In the genomic region with DNA sequence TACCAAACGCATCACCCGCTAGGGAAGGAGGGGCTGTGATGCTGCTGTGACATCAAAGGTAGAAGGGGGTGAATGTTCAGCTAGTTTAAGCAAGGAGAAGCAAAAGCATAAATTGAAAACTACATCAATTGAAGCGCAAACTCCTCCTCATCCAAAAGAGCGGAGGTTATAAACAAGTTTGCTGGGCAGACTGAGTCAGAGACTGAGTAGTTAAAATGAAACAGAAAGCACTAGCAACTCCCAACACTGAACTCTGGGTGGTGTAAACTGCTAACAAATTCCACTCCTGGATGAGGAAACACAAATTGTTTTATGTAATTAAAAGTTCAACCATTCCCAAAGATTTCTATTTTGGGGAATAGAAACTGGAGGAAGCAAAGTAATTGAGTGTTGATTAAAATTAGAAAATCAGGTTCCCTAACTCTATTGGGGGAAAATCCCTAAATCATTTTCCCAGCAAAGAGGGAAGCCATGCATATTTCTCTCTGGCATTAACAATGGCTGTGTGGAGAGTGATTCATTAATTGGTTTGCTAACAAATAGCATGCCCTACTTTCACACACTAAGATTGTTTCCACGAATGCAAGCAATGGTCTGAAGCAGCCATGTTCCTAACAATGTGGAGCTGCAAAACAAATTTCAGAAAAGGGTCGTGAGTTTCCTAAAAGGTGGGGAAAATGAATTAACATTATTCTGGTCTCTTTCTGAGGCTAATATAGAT, we compare ENCODE assay signal across 14 mouse cellular contexts. TPM values are rescaled to one million over a fixed set of nuclear protein-coding genes. Genes with fewer than 3 reads are reported as not detected.
DNase-seq lines count a peak whose midpoint lies in the region; ATAC-seq and TF ChIP-seq lines count a peak whose summit lies in the region.
"Had no signal": no experiment of that assay in that cellular context is flagged by ENCODE, and none has a peak within 500 bp of the region (broad histone marks: within the 10 kb centered on the region; RNA-seq: fewer than 3 reads in every experiment).

No protein-coding gene starts in this region.

- H3K27me3 ChIP-seq in forebrain, postnatal 0 days (ENCODE audit: insufficient read depth, low read length): no peaks in the 10 kb centered on the region
- H3K27me3 ChIP-seq in forebrain, embryonic 15.5 days: no peaks in the 10 kb centered on the region
- no peaks in the 10 kb centered on the region for H3K27me3 ChIP-seq in liver, postnatal 0 days (ENCODE audit: insufficient read depth, low read length)
- no peaks in the 10 kb centered on the region for H3K27me3 ChIP-seq in liver, embryonic 12.5 days (replicated peaks)
- H3K27me3 ChIP-seq in small intestine, adult 2 months (ENCODE audit: control insufficient read depth, insufficient read depth, low read length): no peaks in the 10 kb centered on the region
- H3K27me3 ChIP-seq: embryonic facial prominence, embryonic 15.5 days had no signal

- H3K9me3 ChIP-seq in forebrain, postnatal 0 days (ENCODE audit: low read length): no peaks in the 10 kb centered on the region
- no peaks in the 10 kb centered on the region for H3K9me3 ChIP-seq in forebrain, embryonic 15.5 days
- no peaks in the 10 kb centered on the region for H3K9me3 ChIP-seq in liver, postnatal 0 days (ENCODE audit: low read length)
- no peaks in the 10 kb centered on the region for H3K9me3 ChIP-seq in liver, embryonic 12.5 days (replicated peaks)
- H3K9me3 ChIP-seq: embryonic facial prominence, embryonic 15.5 days had no signal

- no peak for TF ChIP-seq POLR2A in brain, embryonic 14.5 days (IDR thresholded peaks at IDR 0.05; ENCODE audit: borderline replicate concordance, extremely low read depth, insufficient read depth, insufficient read length, poor library complexity, severe bottlenecking)
- no peak for TF ChIP-seq POLR2A in small intestine, adult 2 months (IDR thresholded peaks at IDR 0.05; ENCODE audit: low read depth, low read length)

- no peak overlapping the region for H3K4me3 ChIP-seq in forebrain, postnatal 0 days (ENCODE audit: low read depth, low read length)
- H3K4me3 ChIP-seq in forebrain, embryonic 15.5 days: no peak overlapping the region
- no peak overlapping the region for H3K4me3 ChIP-seq in liver, postnatal 0 days (ENCODE audit: low read depth, low read length)
- H3K4me3 ChIP-seq in liver, embryonic 12.5 days: no peak overlapping the region
- no peak overlapping the region for H3K4me3 ChIP-seq in small intestine, adult 2 months (ENCODE audit: low read depth, low read length)
- H3K4me3 ChIP-seq: embryonic facial prominence, embryonic 15.5 days had no signal

- no peak overlapping the region for H3K4me2 ChIP-seq in forebrain, postnatal 0 days (ENCODE audit: low read depth)
- no peak overlapping the region for H3K4me2 ChIP-seq in forebrain, embryonic 15.5 days (replicated peaks)
- H3K4me2 ChIP-seq in liver, postnatal 0 days (ENCODE audit: low read depth, low read length): no peak overlapping the region
- no peak overlapping the region for H3K4me2 ChIP-seq in liver, embryonic 12.5 days
- H3K4me2 ChIP-seq: embryonic facial prominence, embryonic 15.5 days had no signal

- TF ChIP-seq CTCF in forebrain, postnatal 0 days (IDR thresholded peaks at IDR 0.05; ENCODE audit: low read depth): peak; percentile 34
- TF ChIP-seq CTCF in liver, postnatal 0 days (IDR thresholded peaks at IDR 0.05; ENCODE audit: low read depth): peak; percentile 26; the same call in 1 of the 2 replicates
- no peak for TF ChIP-seq CTCF in brain, embryonic 14.5 days (IDR thresholded peaks at IDR 0.05; ENCODE audit: borderline replicate concordance, extremely low read depth, insufficient read depth, insufficient read length)
- TF ChIP-seq CTCF in small intestine, adult 2 months (IDR thresholded peaks at IDR 0.05; ENCODE audit: extremely low read depth, insufficient read length, insufficient replicate concordance, low read depth, low read length): no peak

- H3K9ac ChIP-seq in forebrain, postnatal 0 days: no peak overlapping the region
- no peak overlapping the region for H3K9ac ChIP-seq in forebrain, embryonic 15.5 days (replicated peaks)
- H3K9ac ChIP-seq in liver, postnatal 0 days (replicated peaks): no peak overlapping the region
- no peak overlapping the region for H3K9ac ChIP-seq in liver, embryonic 12.5 days
- H3K9ac ChIP-seq: embryonic facial prominence, embryonic 15.5 days had no signal

- ATAC-seq in forebrain, postnatal 0 days: 0 out of 2 replicates have a peak, but pooled peaks have one; percentile 43
- no peak for ATAC-seq in forebrain, embryonic 15.5 days (replicated peaks)
- ATAC-seq in liver, postnatal 0 days: no peak
- ATAC-seq in liver, embryonic 12.5 days: no peak
- ATAC-seq: hindbrain, embryonic 16.5 days had no signal

- DNase-seq in forebrain, postnatal 0 days: no peak
- DNase-seq in liver, postnatal 0 days: no peak
- peak; percentile 32 for DNase-seq in brain, embryonic 14.5 days (ENCODE audit: low read depth)
- DNase-seq in kidney, adult 8-10 months: no peak
- DNase-seq in MN1 (ENCODE audit: low spot score): no peak
- DNase-seq: B cell, adult 2 months; heart, adult 18-20 months; heart, postnatal 14 days; lung, adult 18-20 months had no signal

- no peaks in the 10 kb centered on the region for H3K4me1 ChIP-seq in forebrain, postnatal 0 days (ENCODE audit: insufficient read depth)
- H3K4me1 ChIP-seq in forebrain, embryonic 15.5 days: no peaks in the 10 kb centered on the region
- H3K4me1 ChIP-seq in liver, postnatal 0 days (ENCODE audit: insufficient read depth): no peaks in the 10 kb centered on the region
- H3K4me1 ChIP-seq in liver, embryonic 12.5 days: no peaks in the 10 kb centered on the region
- peaks cover 11% of the 10 kb centered on the region; the same call in 1 of the 2 replicates for H3K4me1 ChIP-seq in small intestine, adult 2 months (ENCODE audit: control insufficient read depth, insufficient read depth, insufficient read length, low read length)
- H3K4me1 ChIP-seq: embryonic facial prominence, embryonic 15.5 days had no signal

- H3K27ac ChIP-seq in forebrain, postnatal 0 days (ENCODE audit: low read depth, low read length): no peak overlapping the region
- H3K27ac ChIP-seq in forebrain, embryonic 15.5 days (replicated peaks): no peak overlapping the region
- no peak overlapping the region for H3K27ac ChIP-seq in liver, postnatal 0 days (ENCODE audit: low read depth)
- H3K27ac ChIP-seq in liver, embryonic 12.5 days: no peak overlapping the region
- peak overlapping the region; percentile 76 for H3K27ac ChIP-seq in small intestine, adult 2 months (ENCODE audit: insufficient read depth, low read depth, low read length)
- H3K27ac ChIP-seq: embryonic facial prominence, embryonic 15.5 days had no signal

- H3K36me3 ChIP-seq in forebrain, postnatal 0 days (ENCODE audit: insufficient read depth): no peaks in the 10 kb centered on the region
- no peaks in the 10 kb centered on the region for H3K36me3 ChIP-seq in forebrain, embryonic 15.5 days
- no peaks in the 10 kb centered on the region for H3K36me3 ChIP-seq in liver, postnatal 0 days (replicated peaks; ENCODE audit: insufficient read depth, low read length)
- H3K36me3 ChIP-seq in liver, embryonic 12.5 days: no peaks in the 10 kb centered on the region
- H3K36me3 ChIP-seq in small intestine, adult 2 months (ENCODE audit: control insufficient read depth, insufficient read depth, low read length): no peaks in the 10 kb centered on the region
- H3K36me3 ChIP-seq: embryonic facial prominence, embryonic 15.5 days had no signal

- no peak for TF ChIP-seq EP300 in liver, postnatal 0 days (IDR thresholded peaks at IDR 0.05; ENCODE audit: low read depth)

- 45% methylated on average over 6 of the region's 6 CpGs for WGBS in forebrain, postnatal 0 days
- 49% methylated on average over 6 of the region's 6 CpGs for WGBS in forebrain, embryonic 15.5 days
- WGBS in liver, postnatal 0 days (ENCODE audit: insufficient replicate concordance): 74% methylated on average over 6 of the region's 6 CpGs
- WGBS in liver, embryonic 12.5 days (ENCODE audit: insufficient replicate concordance): 66% methylated on average over 6 of the region's 6 CpGs
- WGBS in small intestine, adult 2 months: 37% methylated on average over 6 of the region's 6 CpGs

RNA-seq across cellular contexts. Expression of gene Tmem243, which starts 41.0 kb away (rescaled TPM):
- total RNA-seq in forebrain, postnatal 0 days (2014; rRNA removed): 3.5 and 5.5 TPM in 2 replicates
- 10.7 and 12.0 TPM in 2 replicates for polyA plus RNA-seq in forebrain, postnatal 0 days (2015; fragmentation: Nextera tagmentation; extraction: Ambion mirVana)
- polyA plus RNA-seq in forebrain, embryonic 15.5 days (2015; fragmentation: Nextera tagmentation; extraction: Ambion mirVana): 13.1 and 13.7 TPM in 2 replicates
- polyA plus RNA-seq in liver, postnatal 0 days (2015; fragmentation: Nextera tagmentation; extraction: Ambion mirVana): 50.9 and 56.7 TPM in 2 replicates
- 12.3 and 13.0 TPM in 2 replicates for polyA plus RNA-seq in liver, embryonic 12.5 days (2016; fragmentation: Nextera tagmentation; extraction: Ambion mirVana)
- 5.1 and 6.6 TPM in 2 replicates for polyA plus RNA-seq in brain, embryonic 14.5 days (2012; rRNA removed)
- polyA plus RNA-seq in small intestine, adult 2 months (2012; rRNA removed): 29.4 and 80.0 TPM in 2 replicates

Comparison
In these comparisons a context has a peak if more than half of its experiments do, and no peak if none do; other contexts are left out.
1. CTCF ChIP-seq: peak in forebrain, postnatal 0 days (single experiment) and liver, postnatal 0 days (single experiment); none in brain, embryonic 14.5 days (single experiment) and small intestine, adult 2 months (single experiment).